Mouse (Mus musculus): Measurements from ENCODE around the gene Hoxd11.

DNA sequence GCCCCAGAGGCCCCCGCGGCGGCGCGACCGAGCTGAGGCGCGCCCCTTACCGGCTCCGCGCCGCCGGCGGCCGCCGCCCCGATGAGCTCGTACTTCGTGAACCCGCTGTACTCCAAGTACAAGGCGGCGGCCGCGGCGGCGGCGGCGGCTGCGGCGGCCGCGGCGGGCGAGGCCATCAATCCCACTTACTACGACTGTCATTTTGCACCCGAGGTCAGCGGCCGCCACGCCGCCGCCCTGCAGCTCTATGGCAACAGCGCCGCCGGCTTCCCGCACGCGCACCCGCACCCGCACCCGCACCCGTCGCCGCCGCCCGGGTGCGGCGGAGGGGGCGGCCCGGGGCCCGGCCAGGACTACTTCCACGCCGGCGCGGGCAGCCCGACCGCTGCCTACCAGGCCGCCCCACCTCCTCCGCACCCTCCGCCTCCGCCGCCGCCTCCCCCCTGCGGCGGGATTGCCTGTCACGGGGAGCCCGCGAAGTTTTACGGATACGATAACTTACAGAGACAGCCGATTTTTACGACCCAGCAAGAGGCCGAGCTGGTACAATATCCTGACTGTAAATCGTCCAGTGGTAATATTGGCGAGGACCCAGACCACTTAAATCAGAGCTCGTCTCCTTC, 26.2 kb downstream of the Hoxd11 start:
- TF ChIP-seq CTCF (IDR thresholded peaks at IDR 0.05; ENCODE audit: borderline replicate concordance, control insufficient read depth, extremely low read depth, insufficient read depth, low read length, poor library complexity) (no peak), POLR2A (IDR thresholded peaks at IDR 0.05; ENCODE audit: control insufficient read depth, extremely low read depth, insufficient read depth, low read length, poor library complexity) (no peak)
